Mouse (Mus musculus) midbrain, embryonic 11.5 days (tissue): ENCODE measurements at regions not wholly inside any gene's neighbourhood (a gene's known extent, or its start where the extent isn't known, plus 50 kb on each side); places are given as distances from the start of the nearest gene placed in this dataset.

ENCODE experiments used
- ATAC-seq: fragments of 200-750 bp; cut with Nextera tagmentation; 2 replicates; pipeline ENCODE4 v1.8.0; 2017; ENCODE audit warnings: moderate TSS enrichment, moderate library complexity; ENCODE audit not compliant: low FRiP score
- DNase-seq: peaks from one replicate; pipeline ENCODE4 v3.0.0; 2015; ENCODE audit warnings: low spot score; ENCODE audit errors: missing footprints
- H3K27ac ChIP-seq: fragments of 300-500 bp; sonication (generic); 2 replicates; pipeline ENCODE4 v1.5.1; 2014; ENCODE audit warnings: low read depth, low read length
- H3K27me3 ChIP-seq: fragments of 300-500 bp; sonication (generic); 2 replicates; pipeline ENCODE4 v1.6.1; 2014; ENCODE audit warnings: mild to moderate bottlenecking, low read length, moderate library complexity, mixed read lengths; ENCODE audit not compliant: control insufficient read depth, insufficient read depth
- H3K36me3 ChIP-seq: fragments of 300-500 bp; sonication (generic); 2 replicates; pipeline ENCODE4 v1.6.1; 2014; ENCODE audit warnings: mild to moderate bottlenecking, low read length, moderate library complexity, mixed read lengths; ENCODE audit not compliant: control insufficient read depth, insufficient read depth
- H3K4me1 ChIP-seq: fragments of 300-500 bp; sonication (generic); 2 replicates; pipeline ENCODE4 v1.6.1; 2014; ENCODE audit warnings: low read length; ENCODE audit not compliant: control insufficient read depth, insufficient read depth
- H3K4me2 ChIP-seq: fragments of 300-500 bp; sonication (generic); 2 replicates; pipeline ENCODE4 v1.6.1; 2014; ENCODE audit warnings: mild to moderate bottlenecking, moderate library complexity
- H3K4me3 ChIP-seq: fragments of 300-500 bp; sonication (generic); 2 replicates; pipeline ENCODE4 v1.5.1; 2014; ENCODE audit warnings: low read depth, low read length
- H3K9ac ChIP-seq: fragments of 300-500 bp; sonication (generic); 2 replicates; pipeline ENCODE4 v1.6.1; 2014; ENCODE audit warnings: low read length
- H3K9me3 ChIP-seq: fragments of 300-500 bp; sonication (generic); 2 replicates; pipeline ENCODE4 v1.6.1; 2016; ENCODE audit warnings: low read length; ENCODE audit not compliant: control insufficient read depth
- WGBS: fragments of 180-500 bp; shearing (Covaris S2); extraction: QIAGEN DNeasy Blood & Tissue Kit; methylation state at CpG from one replicate; pipeline ENCODE4 v1.1.7; 2014; 5-methylcytosine and 5-hydroxymethylcytosine counted together

GRCm38 (mm10) chr16:47526613-47527012 is 756.9 kb upstream of the Dppa4 start:
- Histone ChIP-seq H3K27me3 (no peaks in the 10 kb centered on the region), H3K27ac (no peak overlapping the region), H3K9me3 (no peaks in the 10 kb centered on the region), H3K4me3 (no peak overlapping the region), H3K4me2 (no peak overlapping the region), H3K36me3 (no peaks in the 10 kb centered on the region), H3K9ac (no peak overlapping the region), H3K4me1 (no peaks in the 10 kb centered on the region)
- WGBS: 88% methylated on average over 3 of the region's 3 CpGs
- ATAC-seq (no peak), DNase-seq (no peak)

- no peaks in the 10 kb centered on the region for H3K27me3 ChIP-seq
- H3K4me2 ChIP-seq: no peak overlapping the region
- H3K4me3 ChIP-seq: no peak overlapping the region
- H3K9ac ChIP-seq: no peak overlapping the region
- no peak overlapping the region for H3K27ac ChIP-seq
- no peak for DNase-seq
- no peaks in the 10 kb centered on the region for H3K4me1 ChIP-seq
- no peaks in the 10 kb centered on the region for H3K36me3 ChIP-seq
- H3K9me3 ChIP-seq: no peaks in the 10 kb centered on the region
- 64% methylated on average over 1 of the region's 1 CpGs for WGBS
- ATAC-seq: no peak
These were observed 747.0 kb upstream of the Dppa4 start for GRCm38 (mm10) chr16:47536524-47536923.

- Histone ChIP-seq H3K27ac (no peak overlapping the region), H3K4me1 (no peaks in the 10 kb centered on the region), H3K27me3 (no peaks in the 10 kb centered on the region), H3K9ac (no peak overlapping the region), H3K36me3 (no peaks in the 10 kb centered on the region), H3K4me2 (no peak overlapping the region), H3K4me3 (no peak overlapping the region), H3K9me3 (no peaks in the 10 kb centered on the region)
- 85% methylated on average over 3 of the region's 3 CpGs for WGBS
- ATAC-seq (no peak), DNase-seq (no peak)
These were observed 732.4 kb upstream of the Dppa4 start for GRCm38 (mm10) chr16:47551101-47551500.

GRCm38 (mm10) chr16:47568051-47568450 is 715.5 kb upstream of the Dppa4 start:
- Histone ChIP-seq H3K9ac (no peak overlapping the region), H3K4me2 (no peak overlapping the region), H3K27me3 (no peaks in the 10 kb centered on the region), H3K4me3 (no peak overlapping the region), H3K27ac (no peak overlapping the region), H3K4me1 (no peaks in the 10 kb centered on the region), H3K36me3 (no peaks in the 10 kb centered on the region), H3K9me3 (no peaks in the 10 kb centered on the region)
- DNase-seq (no peak), ATAC-seq (no peak)
- 89% methylated on average over 2 of the region's 2 CpGs for WGBS

- no peak overlapping the region for H3K4me3 ChIP-seq
- ATAC-seq (no peak), DNase-seq (no peak)
- H3K36me3 ChIP-seq: no peaks in the 10 kb centered on the region
- no peak overlapping the region for H3K9ac ChIP-seq
- H3K4me2 ChIP-seq: no peak overlapping the region
- no peak overlapping the region for H3K27ac ChIP-seq
- no peaks in the 10 kb centered on the region for H3K9me3 ChIP-seq
- H3K4me1 ChIP-seq: no peaks in the 10 kb centered on the region
- no peaks in the 10 kb centered on the region for H3K27me3 ChIP-seq
These were observed 684.1 kb upstream of the Dppa4 start for GRCm38 (mm10) chr16:47599476-47599875.
